Comparison of ENCODE assay signal across 13 mouse cellular contexts in genomic region chr3:116033218-116033870, GRCm38 (mm10). TPM values are rescaled to one million over a fixed set of nuclear protein-coding genes. Genes with fewer than 3 reads are reported as not detected.
DNase-seq lines count a peak whose midpoint lies in the region; ATAC-seq and TF ChIP-seq lines count a peak whose summit lies in the region.
"Had no signal": no experiment of that assay in that cellular context is flagged by ENCODE, and none has a peak within 500 bp of the region (broad histone marks: within the 10 kb centered on the region; RNA-seq: fewer than 3 reads in every experiment).

No protein-coding gene starts in this region.

- no peak overlapping the region for H3K9ac ChIP-seq in liver, adult 2 months (ENCODE audit: low read depth, low read length)
- no peak overlapping the region for H3K9ac ChIP-seq in liver, embryonic 12.5 days
- H3K9ac ChIP-seq in intestine, embryonic 16.5 days (ENCODE audit: low read depth, low read length): no peak overlapping the region
- H3K9ac ChIP-seq in heart, embryonic 11.5 days (ENCODE audit: low read depth, low read length): no peak overlapping the region

- H3K4me2 ChIP-seq in liver, embryonic 12.5 days: no peak overlapping the region
- H3K4me2 ChIP-seq in intestine, embryonic 16.5 days (ENCODE audit: low read depth, low read length): no peak overlapping the region
- H3K4me2 ChIP-seq in heart, embryonic 11.5 days: no peak overlapping the region

- H3K27ac ChIP-seq in liver, adult 2 months (replicated peaks; ENCODE audit: insufficient read depth, low read depth, low read length): no peak overlapping the region
- no peak overlapping the region for H3K27ac ChIP-seq in liver, embryonic 12.5 days
- no peak overlapping the region for H3K27ac ChIP-seq in intestine, embryonic 16.5 days (ENCODE audit: low read length)
- no peak overlapping the region for H3K27ac ChIP-seq in heart, embryonic 11.5 days (ENCODE audit: low read depth, low read length)
- H3K27ac ChIP-seq: gastrocnemius, adult 2 months had no signal

- DNase-seq in cerebellum, adult 9-10 months: peak; percentile 29
- peak; percentile 79 for DNase-seq in liver, adult 2 months (ENCODE audit: extremely low read depth, low read depth, low spot score)
- DNase-seq in brain, embryonic 14.5 days (ENCODE audit: low read depth): no peak
- DNase-seq: gastrocnemius, adult 2 months; liver; right cerebral cortex, postnatal 14 days had no signal

- TF ChIP-seq POLR2A in liver, adult 2 months (IDR thresholded peaks at IDR 0.05; ENCODE audit: extremely low read depth, insufficient read depth, low read length): no peak
- TF ChIP-seq POLR2A in brain, embryonic 14.5 days (IDR thresholded peaks at IDR 0.05; ENCODE audit: borderline replicate concordance, extremely low read depth, insufficient read depth, insufficient read length, poor library complexity, severe bottlenecking): no peak

- WGBS in liver, adult 2 months: 57% methylated on average over 6 of the region's 6 CpGs
- 49% methylated on average over 6 of the region's 6 CpGs for WGBS in liver, embryonic 12.5 days (ENCODE audit: insufficient replicate concordance)
- 56% methylated on average over 6 of the region's 6 CpGs for WGBS in intestine, embryonic 16.5 days
- 55% methylated on average over 6 of the region's 6 CpGs for WGBS in heart, embryonic 11.5 days (ENCODE audit: insufficient replicate concordance)

- no peak for TF ChIP-seq CTCF in liver, adult 2 months (IDR thresholded peaks at IDR 0.05; ENCODE audit: low read depth, low read length)
- TF ChIP-seq CTCF in brain, embryonic 14.5 days (IDR thresholded peaks at IDR 0.05; ENCODE audit: borderline replicate concordance, extremely low read depth, insufficient read depth, insufficient read length): 0 out of 2 replicates have a peak, but pooled peaks have one; percentile 17

- ATAC-seq in cerebellum, adult (ENCODE audit: insufficient number of reproducible peaks, low FRiP score, low TSS enrichment): no peak
- no peak for ATAC-seq in liver, embryonic 12.5 days
- peak; percentile 33; the same call in 1 of the 2 replicates for ATAC-seq in intestine, embryonic 16.5 days
- no peak; the same call in 1 of the 2 replicates for ATAC-seq in megakaryocyte, adult 5-6 weeks (ENCODE audit: poor library complexity, severe bottlenecking)
- ATAC-seq in heart, embryonic 11.5 days (replicated peaks; ENCODE audit: insufficient number of reproducible peaks, low FRiP score, low TSS enrichment): no peak

- no peaks in the 10 kb centered on the region for H3K27me3 ChIP-seq in liver, adult 2 months (ENCODE audit: control insufficient read depth, insufficient read depth, low read length)
- H3K27me3 ChIP-seq in liver, embryonic 12.5 days (replicated peaks): no peaks in the 10 kb centered on the region
- no peaks in the 10 kb centered on the region for H3K27me3 ChIP-seq in intestine, embryonic 16.5 days (replicated peaks; ENCODE audit: control insufficient read depth, insufficient read depth, low read length)
- no peaks in the 10 kb centered on the region for H3K27me3 ChIP-seq in heart, embryonic 11.5 days (ENCODE audit: control insufficient read depth, insufficient read depth, low read length)
- H3K27me3 ChIP-seq: CH12.LX had no signal

- H3K4me3 ChIP-seq in liver, adult 2 months (ENCODE audit: insufficient read depth, low read depth, low read length): no peak overlapping the region
- H3K4me3 ChIP-seq in liver, embryonic 12.5 days: no peak overlapping the region
- H3K4me3 ChIP-seq in intestine, embryonic 16.5 days (ENCODE audit: low read length): no peak overlapping the region
- no peak overlapping the region for H3K4me3 ChIP-seq in heart, embryonic 11.5 days (ENCODE audit: low read depth, low read length)
- H3K4me3 ChIP-seq: gastrocnemius, adult 2 months; layer of hippocampus, adult 2 months had no signal

- no peaks in the 10 kb centered on the region for H3K4me1 ChIP-seq in liver, adult 2 months (ENCODE audit: control insufficient read depth, insufficient read depth, low read length)
- no peaks in the 10 kb centered on the region for H3K4me1 ChIP-seq in liver, embryonic 12.5 days
- H3K4me1 ChIP-seq in intestine, embryonic 16.5 days (ENCODE audit: control insufficient read depth, insufficient read depth, low read length): no peaks in the 10 kb centered on the region
- H3K4me1 ChIP-seq in heart, embryonic 11.5 days (ENCODE audit: control insufficient read depth, insufficient read depth, low read length): no peaks in the 10 kb centered on the region

- H3K79me2 ChIP-seq in liver, adult 2 months (ENCODE audit: control insufficient read depth, insufficient read depth, low read length): no peaks in the 10 kb centered on the region

- H3K9me3 ChIP-seq in liver, embryonic 12.5 days (replicated peaks): no peaks in the 10 kb centered on the region
- no peaks in the 10 kb centered on the region for H3K9me3 ChIP-seq in intestine, embryonic 16.5 days (ENCODE audit: control insufficient read depth, low read length)
- no peaks in the 10 kb centered on the region for H3K9me3 ChIP-seq in heart, embryonic 11.5 days (replicated peaks; ENCODE audit: control insufficient read depth, low read length)

- peaks cover 2% of the 10 kb centered on the region; the same call in 1 of the 2 replicates for H3K36me3 ChIP-seq in liver, adult 2 months (ENCODE audit: control insufficient read depth, insufficient read depth, low read length)
- peaks cover 3% of the 10 kb centered on the region; the same call in 1 of the 2 replicates for H3K36me3 ChIP-seq in liver, embryonic 12.5 days
- no peaks in the 10 kb centered on the region for H3K36me3 ChIP-seq in intestine, embryonic 16.5 days (ENCODE audit: control insufficient read depth, insufficient read depth, low read length)
- no peaks in the 10 kb centered on the region for H3K36me3 ChIP-seq in heart, embryonic 11.5 days (ENCODE audit: control insufficient read depth, insufficient read depth, low read length)

RNA-seq across cellular contexts. Expression of gene Extl2, which starts 26.1 kb away (rescaled TPM):
- total RNA-seq in liver, adult 2 months (2014; rRNA removed): 6.5 and 6.6 TPM in 2 replicates
- 6.8 and 7.0 TPM in 2 replicates for polyA plus RNA-seq in liver, adult 2 months (2012; rRNA removed)
- polyA plus RNA-seq in liver, embryonic 12.5 days (2016; fragmentation: Nextera tagmentation; extraction: Ambion mirVana): 6.3 and 7.2 TPM in 2 replicates
- 8.6 and 12.5 TPM in 2 replicates for polyA plus RNA-seq in brain, embryonic 14.5 days (2012; rRNA removed)
- polyA plus RNA-seq in intestine, embryonic 16.5 days (2015; fragmentation: Nextera tagmentation; extraction: Ambion mirVana): 14.9 and 17.0 TPM in 2 replicates
- 9.0 and 9.9 TPM in 2 replicates for total RNA-seq in megakaryocyte, adult 5-6 weeks (2015)
- 6.7 and 9.5 TPM in 2 replicates for total RNA-seq in megakaryocyte, adult 5-6 weeks (2017)
- polyA plus RNA-seq in heart, embryonic 11.5 days (2014; fragmentation: Nextera tagmentation; extraction: Ambion mirVana): 19.2 and 21.1 TPM in 2 replicates

RNA-seq across cellular contexts. Expression of gene Slc30a7, which starts 26.1 kb away (rescaled TPM):
- 11.2 and 13.4 TPM in 2 replicates for total RNA-seq in liver, adult 2 months (2014; rRNA removed)
- polyA plus RNA-seq in liver, adult 2 months (2012; rRNA removed): 5.8 and 6.5 TPM in 2 replicates
- 13.4 and 14.2 TPM in 2 replicates for polyA plus RNA-seq in liver, embryonic 12.5 days (2016; fragmentation: Nextera tagmentation; extraction: Ambion mirVana)
- 21.8 and 26.4 TPM in 2 replicates for polyA plus RNA-seq in brain, embryonic 14.5 days (2012; rRNA removed)
- 36.2 and 38.0 TPM in 2 replicates for polyA plus RNA-seq in intestine, embryonic 16.5 days (2015; fragmentation: Nextera tagmentation; extraction: Ambion mirVana)
- 32.3 and 33.2 TPM in 2 replicates for total RNA-seq in megakaryocyte, adult 5-6 weeks (2015)
- 65.1 and 66.7 TPM in 2 replicates for total RNA-seq in megakaryocyte, adult 5-6 weeks (2017)
- 19.8 and 28.7 TPM in 2 replicates for polyA plus RNA-seq in heart, embryonic 11.5 days (2014; fragmentation: Nextera tagmentation; extraction: Ambion mirVana)
